Mouse (Mus musculus) limb, embryonic 13.5 days (tissue): ENCODE measurements around the gene Insrr. TPM values are rescaled to one million over a fixed set of nuclear protein-coding genes. Genes with fewer than 3 reads are reported as not detected.
A peak's percentile ranks its signal among the peaks of the same experiment; 100 is the strongest.
"Not testable (repeated sequence)": the region's sequence is repeated elsewhere in the genome, so short reads cannot be mapped to it uniquely, and the experiment has no call there.

Experiments used
- ATAC-seq: fragments of 200-750 bp; cut with Nextera tagmentation; 2 replicates; pipeline ENCODE4 v1.8.0; 2017; ENCODE audit warnings: low read depth, moderate number of reproducible peaks, moderate TSS enrichment; ENCODE audit not compliant: low FRiP score
- H3K27ac ChIP-seq: fragments of 300-500 bp; sonication (generic); 2 replicates; pipeline ENCODE4 v1.5.1; 2015; ENCODE audit warnings: inconsistent platforms, mild to moderate bottlenecking, moderate library complexity
- H3K27me3 ChIP-seq: fragments of 300-500 bp; sonication (generic); 2 replicates; pipeline ENCODE4 v1.6.1; 2015; ENCODE audit warnings: mild to moderate bottlenecking, inconsistent platforms
- H3K36me3 ChIP-seq: fragments of 300-500 bp; sonication (generic); 2 replicates; pipeline ENCODE4 v1.6.1; 2015; ENCODE audit warnings: inconsistent platforms, mild to moderate bottlenecking, moderate library complexity
- H3K4me1 ChIP-seq: fragments of 300-500 bp; sonication (generic); 2 replicates; pipeline ENCODE4 v1.6.1; 2015; ENCODE audit warnings: inconsistent platforms
- H3K4me2 ChIP-seq: fragments of 300-500 bp; sonication (generic); replicated peaks from 2 replicates; pipeline ENCODE4 v1.6.1; 2015; ENCODE audit warnings: inconsistent platforms, mild to moderate bottlenecking, moderate library complexity
- H3K4me3 ChIP-seq: fragments of 300-500 bp; sonication (generic); 2 replicates; pipeline ENCODE4 v1.5.1; 2015; ENCODE audit warnings: moderate library complexity, mild to moderate bottlenecking, inconsistent platforms
- H3K9ac ChIP-seq: fragments of 300-500 bp; sonication (generic); 2 replicates; pipeline ENCODE4 v1.6.1; 2015; ENCODE audit warnings: mild to moderate bottlenecking, inconsistent platforms
- H3K9me3 ChIP-seq: fragments of 300-500 bp; sonication (generic); 2 replicates; pipeline ENCODE4 v1.6.1; 2016; ENCODE audit warnings: inconsistent platforms
- WGBS: fragments of 180-500 bp; shearing (Covaris S2); methylation state at CpG from one replicate; pipeline ENCODE4 v1.1.7; 2015; 5-methylcytosine and 5-hydroxymethylcytosine counted together
- polyA plus RNA-seq: library from polyadenylated mRNA; unstranded; fragments of >200 nt; fragmentation: Nextera tagmentation; extraction: Ambion mirVana; gene quantifications from 2 replicates; pipeline ENCODE4 v1.2.1, GENCODE M21; 2015

The Insrr gene
- polyA plus RNA-seq, 1 experiment from 2014 or later = 0.51 TPM

- H3K27me3 ChIP-seq = no peaks in the 10 kb centered on the region
- no peaks in the 10 kb centered on the region for H3K9me3 ChIP-seq
- no peak overlapping the region for H3K27ac ChIP-seq
- H3K4me3 ChIP-seq = no peak overlapping the region
- H3K36me3 ChIP-seq = no peaks in the 10 kb centered on the region
- no peak overlapping the region for H3K9ac ChIP-seq
- H3K4me1 ChIP-seq = no peaks in the 10 kb centered on the region
- ATAC-seq = no peak
- H3K4me2 ChIP-seq = no peak overlapping the region
Observed at GRCm38 (mm10) chr3:87840858-87841257, 44.1 kb downstream of the Insrr start.

- Histone ChIP-seq H3K36me3 (no peaks in the 10 kb centered on the region), H3K4me1 (no peaks in the 10 kb centered on the region), H3K27me3 (no peaks in the 10 kb centered on the region), H3K9ac (no peak overlapping the region), H3K9me3 (no peaks in the 10 kb centered on the region), H3K4me2 (no peak overlapping the region), H3K27ac (no peak overlapping the region), H3K4me3 (no peak overlapping the region)
- no peak for ATAC-seq
- WGBS = 84% methylated on average over 4 of the region's 4 CpGs
Observed at GRCm38 (mm10) chr3:87844981-87845380, 48.2 kb downstream of the Insrr start.

- Histone ChIP-seq H3K4me1 (no peaks in the 10 kb centered on the region), H3K9ac (no peak overlapping the region), H3K27me3 (no peaks in the 10 kb centered on the region), H3K27ac (no peak overlapping the region), H3K36me3 (no peaks in the 10 kb centered on the region), H3K4me3 (no peak overlapping the region), H3K4me2 (no peak overlapping the region), H3K9me3 (no peaks in the 10 kb centered on the region)
- no peak for ATAC-seq
- WGBS = 67% methylated on average over 4 of the region's 4 CpGs
Observed at GRCm38 (mm10) chr3:87846186-87846585, 49.4 kb downstream of the Insrr start.

GRCm38 (mm10) chr3:87846650-87847110, 49.9 kb downstream of the Insrr start, which contains the start of gene Sh2d2a:
Gene Sh2d2a (plus strand): TSS chr3:87846755.
- ATAC-seq = no peak
- H3K27ac ChIP-seq = no peak within 1 kb of the TSS
- H3K4me3 ChIP-seq = no peak within 1 kb of the TSS
- WGBS = 68% methylated on average over 7 of the region's 7 CpGs
- H3K36me3 ChIP-seq = no peaks in the 10 kb centered on the region
- H3K27me3 ChIP-seq = no peaks in the 10 kb centered on the region
- H3K4me1 ChIP-seq = no peaks in the 10 kb centered on the region
- H3K9ac ChIP-seq = no peak within 1 kb of the TSS
- no peak within 1 kb of the TSS for H3K4me2 ChIP-seq
- H3K9me3 ChIP-seq = no peaks in the 10 kb centered on the region

- Histone ChIP-seq H3K36me3 (no peaks in the 10 kb centered on the region), H3K4me2 (no peak overlapping the region), H3K4me3 (no peak overlapping the region), H3K4me1 (no peaks in the 10 kb centered on the region), H3K9me3 (no peaks in the 10 kb centered on the region), H3K9ac (no peak overlapping the region), H3K27me3 (no peaks in the 10 kb centered on the region), H3K27ac (no peak overlapping the region)
- 77% methylated on average over 5 of the region's 5 CpGs for WGBS
- ATAC-seq = no peak
Observed at GRCm38 (mm10) chr3:87847680-87848079, 50.9 kb downstream of the Insrr start.

- H3K9ac ChIP-seq = no peak overlapping the region
- no peak overlapping the region for H3K4me2 ChIP-seq
- WGBS = 83% methylated on average over 14 of the region's 14 CpGs
- H3K27me3 ChIP-seq = no peaks in the 10 kb centered on the region
- H3K27ac ChIP-seq = no peak overlapping the region
- H3K9me3 ChIP-seq = no peaks in the 10 kb centered on the region
- no peak for ATAC-seq
- no peaks in the 10 kb centered on the region for H3K4me1 ChIP-seq
- no peak overlapping the region for H3K4me3 ChIP-seq
- no peaks in the 10 kb centered on the region for H3K36me3 ChIP-seq
Observed at GRCm38 (mm10) chr3:87849117-87849516, 52.4 kb downstream of the Insrr start.

- no peak overlapping the region for H3K4me2 ChIP-seq
- H3K9ac ChIP-seq = no peak overlapping the region
- no peaks in the 10 kb centered on the region for H3K27me3 ChIP-seq
- 52% methylated on average over 7 of the region's 7 CpGs for WGBS
- no peak for ATAC-seq
- no peak overlapping the region for H3K27ac ChIP-seq
- no peaks in the 10 kb centered on the region for H3K4me1 ChIP-seq
- no peaks in the 10 kb centered on the region for H3K9me3 ChIP-seq
- H3K4me3 ChIP-seq = no peak overlapping the region
- H3K36me3 ChIP-seq = peaks cover 40% of the 10 kb centered on the region
Observed at GRCm38 (mm10) chr3:87854795-87855568, 58.2 kb downstream of the Insrr start.

- Histone ChIP-seq H3K9ac (no peak overlapping the region), H3K4me1 (no peaks in the 10 kb centered on the region), H3K4me3 (no peak overlapping the region), H3K36me3 (peaks cover 50% of the 10 kb centered on the region), H3K4me2 (no peak overlapping the region), H3K9me3 (no peaks in the 10 kb centered on the region), H3K27ac (0 out of 2 replicates have a peak overlapping the region, but pooled peaks have one; percentile 7), H3K27me3 (no peaks in the 10 kb centered on the region)
- WGBS = 85% methylated on average over 8 of the region's 8 CpGs
- ATAC-seq = no peak
Observed at GRCm38 (mm10) chr3:87855936-87856335, 59.2 kb downstream of the Insrr start.

GRCm38 (mm10) chr3:87857666-87858065, 60.9 kb downstream of the Insrr start:
- Histone ChIP-seq H3K9ac (no peak overlapping the region), H3K27ac (no peak overlapping the region), H3K27me3 (no peaks in the 10 kb centered on the region), H3K4me3 (no peak overlapping the region), H3K4me2 (no peak overlapping the region), H3K36me3 (peaks cover 65% of the 10 kb centered on the region), H3K4me1 (no peaks in the 10 kb centered on the region), H3K9me3 (no peaks in the 10 kb centered on the region)
- WGBS = 63% methylated on average over 8 of the region's 8 CpGs
- no peak for ATAC-seq

GRCm38 (mm10) chr3:87859813-87860212, 63.1 kb downstream of the Insrr start:
- 34% methylated on average over 3 of the region's 3 CpGs for WGBS
- Histone ChIP-seq H3K27me3 (no peaks in the 10 kb centered on the region), H3K4me1 (no peaks in the 10 kb centered on the region), H3K4me3 (no peak overlapping the region), H3K27ac (no peak overlapping the region), H3K4me2 (no peak overlapping the region), H3K9me3 (no peaks in the 10 kb centered on the region), H3K9ac (no peak overlapping the region), H3K36me3 (peaks cover 82% of the 10 kb centered on the region)
- peak; percentile 11; the same call in 1 of the 2 replicates for ATAC-seq

- peaks cover 91% of the 10 kb centered on the region for H3K36me3 ChIP-seq
- WGBS = 95% methylated on average over 4 of the region's 4 CpGs
- not testable (repeated sequence) for H3K4me3 ChIP-seq
Observed at GRCm38 (mm10) chr3:87864111-87864510, 67.4 kb downstream of the Insrr start.

More at GRCm38 (mm10) chr3:87864111-87864510, 67.4 kb downstream of the Insrr start:
- H3K4me2 ChIP-seq, H3K9me3 ChIP-seq, H3K4me1 ChIP-seq, H3K27ac ChIP-seq, ATAC-seq, H3K9ac ChIP-seq, H3K27me3 ChIP-seq: not testable (repeated sequence)
